Mouse (Mus musculus): ENCODE data around the gene Ppdpf. TPM values are rescaled to one million over a fixed set of nuclear protein-coding genes. Genes with fewer than 3 reads are reported as not detected.

Gene Ppdpf
- polyA plus RNA-seq, 1 experiment: 147 TPM

DNA sequence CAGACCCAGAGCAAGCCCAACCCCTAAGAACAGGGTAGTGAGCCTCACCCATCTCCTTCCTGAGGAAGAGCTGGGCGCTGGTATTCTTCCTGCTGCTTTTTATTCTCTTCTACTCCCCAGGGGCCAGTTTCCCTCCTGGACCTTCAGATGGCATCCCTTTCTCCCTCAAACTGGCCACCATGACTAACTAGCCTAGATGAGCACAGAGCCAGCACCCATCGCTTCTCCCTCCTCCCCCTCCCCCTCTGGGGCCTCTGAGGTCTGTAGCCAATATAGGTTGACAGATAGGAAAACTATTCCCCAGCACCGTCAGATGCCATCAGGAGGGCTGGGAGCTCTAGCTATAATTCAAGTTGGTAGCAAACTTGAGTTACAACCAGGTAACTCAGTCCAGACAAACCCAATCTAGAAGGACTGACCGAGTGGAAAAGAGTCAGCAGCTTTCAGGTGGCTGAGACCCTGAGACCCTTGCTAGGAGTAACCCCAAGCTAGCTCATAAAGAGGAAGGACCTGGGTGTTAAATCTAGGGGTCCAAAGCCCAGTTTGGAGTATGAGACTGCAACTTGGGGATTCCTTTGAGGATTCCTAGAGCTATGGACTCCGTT, 31.9 kb downstream of the Ppdpf start:
- no peak for DNase-seq (ENCODE audit: low spot score)

GRCm38 (mm10) chr2:181219538-181220216, 32.6 kb downstream of the Ppdpf start, which contains the start of gene Fndc11:
Fndc11 (plus strand) TSS chr2:181220013.
- peak; percentile 52 for DNase-seq (ENCODE audit: low spot score)

- DNase-seq (ENCODE audit: low spot score): no peak
These were observed 33.3 kb downstream of the Ppdpf start for GRCm38 (mm10) chr2:181220361-181220760.

- DNase-seq (ENCODE audit: low spot score): no peak
These were observed 37.9 kb downstream of the Ppdpf start for GRCm38 (mm10) chr2:181224994-181225393.

DNA sequence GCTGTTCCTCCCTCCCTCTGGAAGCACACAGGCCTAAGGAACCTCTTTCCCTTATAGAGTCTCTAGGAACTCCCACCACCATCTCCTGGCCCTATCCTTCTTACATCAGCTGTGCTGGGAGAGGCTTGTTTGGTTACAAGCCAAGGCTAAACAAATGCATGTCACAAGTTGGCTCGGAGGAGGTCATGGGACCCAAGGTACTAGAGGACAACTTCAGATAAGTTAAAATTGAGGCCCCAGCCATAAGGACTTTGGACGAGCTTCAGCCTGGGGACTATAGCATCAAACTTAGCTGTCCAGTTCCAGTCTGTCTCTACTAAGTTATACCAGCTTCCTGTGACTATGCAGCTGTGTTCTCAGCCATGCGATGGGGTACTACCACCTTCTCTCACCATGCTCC, 40.1 kb downstream of the Ppdpf start:
- DNase-seq (ENCODE audit: low spot score): no peak

- DNase-seq (ENCODE audit: low spot score): no peak
These were observed 41.3 kb downstream of the Ppdpf start for GRCm38 (mm10) chr2:181228335-181228734.

GRCm38 (mm10) chr2:181231171-181231570, 44.1 kb downstream of the Ppdpf start:
- DNase-seq (ENCODE audit: low spot score): no peak

GRCm38 (mm10) chr2:181233443-181233842, 46.4 kb downstream of the Ppdpf start:
- DNase-seq (ENCODE audit: low spot score): peak; percentile 14

DNA sequence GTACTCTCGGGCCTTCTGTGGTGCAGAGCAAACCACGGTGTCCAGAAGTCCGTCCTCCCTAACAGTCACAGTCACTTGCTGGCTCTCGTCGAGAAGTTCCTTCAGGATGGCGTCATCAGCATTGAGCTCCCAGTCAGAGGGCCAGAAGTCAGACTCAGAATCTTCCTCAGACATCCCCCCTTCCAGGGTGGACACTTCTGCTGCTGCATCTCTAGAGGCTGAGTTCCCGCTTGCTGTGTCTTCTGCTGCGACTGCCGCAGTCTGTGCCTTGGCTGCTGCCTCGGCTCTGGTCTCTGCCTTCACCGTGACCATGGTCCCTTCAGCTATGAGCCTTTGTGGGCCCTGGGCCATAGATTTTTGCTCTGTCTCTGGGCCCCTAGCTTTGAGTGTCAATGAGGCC, 47.6 kb downstream of the Ppdpf start:
- peak; percentile 16 for DNase-seq (ENCODE audit: low spot score)

DNA sequence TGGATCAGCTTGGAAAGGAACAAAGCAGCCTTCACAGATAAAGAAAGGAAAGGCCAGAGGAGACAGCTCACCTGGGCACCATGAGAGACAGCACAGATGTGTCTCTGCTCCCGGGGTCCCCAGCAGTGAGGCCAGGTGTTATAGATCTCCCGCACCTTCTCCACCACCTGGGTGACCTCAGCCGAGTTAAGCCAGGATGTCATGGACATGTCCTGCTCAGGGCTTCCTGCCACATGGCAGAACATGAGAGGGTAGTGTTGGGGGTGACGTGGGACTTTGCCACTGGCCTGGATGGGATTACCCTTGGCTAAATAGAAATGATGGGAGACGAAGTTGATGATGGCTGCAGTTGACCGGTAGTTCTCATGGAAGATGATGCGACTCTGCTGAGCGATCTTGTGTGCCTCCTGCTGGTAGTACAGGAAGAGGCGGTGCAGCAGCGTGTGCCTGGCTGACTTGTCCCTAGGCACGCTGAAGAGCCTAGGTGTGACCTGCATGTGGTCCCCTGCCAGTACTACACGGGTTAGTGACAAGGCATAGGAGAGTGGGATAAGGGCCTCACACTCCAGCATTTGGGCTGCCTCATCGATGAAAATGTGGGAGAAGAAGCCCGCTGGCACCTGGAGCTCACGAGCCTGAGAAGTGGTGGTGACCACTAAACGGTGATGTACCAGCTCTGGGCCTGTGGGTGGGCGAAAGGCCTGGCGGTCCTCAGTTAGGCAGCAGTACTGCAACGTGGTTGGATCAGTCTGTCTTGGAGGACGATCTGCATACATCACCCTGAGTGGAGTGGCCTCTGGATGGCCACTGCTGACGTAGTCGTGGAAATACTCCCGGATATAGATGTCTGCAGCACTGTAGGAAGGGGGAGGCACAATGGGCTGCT, 48.9 kb downstream of the Ppdpf start:
- peak; percentile 16 for DNase-seq (ENCODE audit: low spot score)

DNA sequence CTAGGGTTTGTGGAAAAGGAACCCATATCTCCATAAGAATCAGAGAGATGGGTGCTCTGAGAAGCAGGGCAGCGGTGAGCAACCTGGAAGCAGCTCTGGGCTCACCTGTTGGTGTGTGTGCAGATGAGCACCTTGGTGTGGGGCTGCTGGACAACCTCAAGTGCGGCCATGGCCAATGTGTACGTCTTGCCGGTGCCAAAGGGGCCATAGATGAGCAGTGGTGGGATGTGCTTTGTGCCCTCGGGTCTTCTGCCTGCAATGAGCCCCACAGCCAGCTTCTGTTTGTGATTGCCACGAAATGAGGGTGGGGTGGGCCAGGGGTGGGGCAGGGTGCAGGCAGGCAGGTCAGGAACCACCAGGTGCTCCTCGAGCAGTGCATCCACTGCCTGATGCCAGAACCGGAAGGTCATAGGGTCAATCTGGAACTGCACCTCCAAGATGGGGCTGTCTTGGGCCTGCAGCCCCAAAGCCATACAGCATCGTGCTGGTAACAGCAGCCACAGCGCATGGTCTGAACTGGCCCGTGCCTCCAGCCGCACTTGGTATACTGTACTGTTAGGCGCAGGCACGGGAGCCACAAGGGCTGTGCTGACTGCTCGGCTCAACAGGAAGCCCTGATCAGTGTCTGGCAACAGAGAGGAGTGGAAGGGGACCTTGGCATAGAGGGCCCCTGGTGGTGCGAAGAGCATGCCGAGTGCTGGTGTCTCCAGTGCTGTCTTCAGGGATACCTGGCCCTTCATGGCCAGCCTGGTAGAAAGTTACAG, 50.4 kb downstream of the Ppdpf start:
- peak; percentile 16 for DNase-seq (ENCODE audit: low spot score)

DNA sequence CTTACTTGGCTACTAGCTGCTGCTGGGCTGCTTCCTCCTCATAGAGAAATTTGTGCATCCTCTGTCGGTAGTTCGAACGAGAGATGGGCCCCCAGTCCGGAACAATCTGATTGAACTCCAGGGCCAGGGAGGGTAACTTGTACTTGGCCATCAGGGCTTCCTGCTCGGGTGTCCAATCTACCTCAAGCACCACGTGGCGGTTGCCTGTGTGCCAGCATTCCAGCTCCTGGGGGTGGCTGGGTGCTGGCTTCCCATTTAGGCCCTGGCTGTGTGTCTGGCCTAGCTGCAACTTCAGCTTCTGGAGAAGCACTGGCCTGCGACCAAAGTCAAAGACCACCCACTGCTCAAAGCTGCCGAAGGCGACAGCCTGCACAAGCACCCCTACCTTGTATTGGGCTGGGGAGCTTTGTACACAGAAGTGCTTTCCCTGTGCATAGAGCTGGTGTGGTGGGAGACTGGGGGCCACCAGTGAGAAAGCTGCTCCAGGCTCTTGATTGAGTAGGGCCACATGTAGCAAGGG, 51.1 kb downstream of the Ppdpf start:
- DNase-seq (ENCODE audit: low spot score): peak; percentile 18

Other genes starting within 250 kb of the Ppdpf start
- gene Nkain4, start 232.5 kb upstream of the Ppdpf start, polyA plus RNA-seq (2012; rRNA removed): 50.7 and 72.3 TPM in 2 replicates
- gene Arfgap1, start 220.0 kb upstream of the Ppdpf start, polyA plus RNA-seq (2012; rRNA removed): 68.7 and 77.1 TPM in 2 replicates
- gene Col20a1, start 200.7 kb upstream of the Ppdpf start, polyA plus RNA-seq (2012; rRNA removed): 4.1 and 4.5 TPM in 2 replicates
- gene Chrna4, start 143.7 kb upstream of the Ppdpf start, polyA plus RNA-seq (2012; rRNA removed): 0.03 TPM in 2 replicates
- 0.07 and 0.12 TPM in 2 replicates for gene Kcnq2, start 51.9 kb upstream of the Ppdpf start, polyA plus RNA-seq (2012; rRNA removed)
- gene Eef1a2, start 30.2 kb upstream of the Ppdpf start, polyA plus RNA-seq (2012; rRNA removed): 0.48 and 0.97 TPM in 2 replicates
- gene Ptk6, start 15.5 kb downstream of the Ppdpf start, polyA plus RNA-seq (2012; rRNA removed): 0.04 and 0.07 TPM in 2 replicates
- 0.49 and 0.51 TPM in 2 replicates for gene Srms, start 25.9 kb downstream of the Ppdpf start, polyA plus RNA-seq (2012; rRNA removed)
- gene Fndc11, start 32.8 kb downstream of the Ppdpf start, polyA plus RNA-seq (2012; rRNA removed): 0.23 and 0.27 TPM in 2 replicates
- gene Helz2, start 54.8 kb downstream of the Ppdpf start, polyA plus RNA-seq (2012; rRNA removed): 10.9 and 11.4 TPM in 2 replicates
- gene Gmeb2, start 100.8 kb downstream of the Ppdpf start, polyA plus RNA-seq (2012; rRNA removed): 18.1 and 21.0 TPM in 2 replicates
- 1.1 and 1.3 TPM in 2 replicates for gene Stmn3, start 127.3 kb downstream of the Ppdpf start, polyA plus RNA-seq (2012; rRNA removed)
- gene Rtel1, start 132.5 kb downstream of the Ppdpf start, polyA plus RNA-seq (2012; rRNA removed): 42.1 and 55.2 TPM in 2 replicates
- gene Zgpat, start 177.7 kb downstream of the Ppdpf start, polyA plus RNA-seq (2012; rRNA removed): 36.7 and 41.9 TPM in 2 replicates
- 67.5 and 73.0 TPM in 2 replicates for gene Arfrp1, start 178.2 kb downstream of the Ppdpf start, polyA plus RNA-seq (2012; rRNA removed)
- gene Lime1, start 192.8 kb downstream of the Ppdpf start, polyA plus RNA-seq (2012; rRNA removed): 26.6 and 36.3 TPM in 2 replicates